Mouse (Mus musculus) cerebellum, postnatal 10 days (tissue): Measurements from ENCODE around the gene Cend1.

Experiments used
- DNase-seq, 2 experiments: peaks; one replicate each; pipeline ENCODE4 v3.0.0; 2021; ENCODE audit warnings: mixed read lengths in 2 of 2

Cend1 gene

GRCm38 (mm10) chr7:141429310-141429709 is at the start of gene Cend1:
Gene Cend1, minus strand, starts transcription at chr7:141429491.
- peak; percentile 79 to 89 for DNase-seq

- no peak for DNase-seq
Measured at GRCm38 (mm10) chr7:141478270-141478748, 49.0 kb upstream of the Cend1 start.

- no peak for DNase-seq
Measured at GRCm38 (mm10) chr7:141477578-141478269, 48.4 kb upstream of the Cend1 start.

GRCm38 (mm10) chr7:141476981-141477370 is 47.7 kb upstream of the Cend1 start:
- DNase-seq = peak in 1 of 2 experiments; percentile 31

- peak; percentile 62 to 63 for DNase-seq
Measured at GRCm38 (mm10) chr7:141476226-141476980, 47.1 kb upstream of the Cend1 start.

GRCm38 (mm10) chr7:141475805-141476158 is 46.5 kb upstream of the Cend1 start:
- peak in 1 of 2 experiments; percentile 49 for DNase-seq

- DNase-seq = peak; percentile 93 to 94
Measured at GRCm38 (mm10) chr7:141475011-141475804, 45.9 kb upstream of the Cend1 start, which contains the start of the genes Polr2l and Tspan4. Gene Polr2l, minus strand, starts transcription at chr7:141475132. Gene Tspan4, plus strand, starts transcription at chr7:141475240.

- DNase-seq = peak in 1 of 2 experiments; percentile 12
Measured at GRCm38 (mm10) chr7:141474160-141474559, 44.9 kb upstream of the Cend1 start.

- DNase-seq = peak in 1 of 2 experiments; percentile 22
Measured at GRCm38 (mm10) chr7:141472763-141473162, 43.5 kb upstream of the Cend1 start.

GRCm38 (mm10) chr7:141472226-141472625 is 42.9 kb upstream of the Cend1 start:
- no peak for DNase-seq

- DNase-seq = no peak
Measured at GRCm38 (mm10) chr7:141471236-141471635, 41.9 kb upstream of the Cend1 start.

- DNase-seq = no peak
Measured at GRCm38 (mm10) chr7:141470637-141470944, 41.3 kb upstream of the Cend1 start.

GRCm38 (mm10) chr7:141469901-141470636 is 40.8 kb upstream of the Cend1 start:
- peak in 1 of 2 experiments; percentile 10 for DNase-seq

GRCm38 (mm10) chr7:141469352-141469751 is 40.1 kb upstream of the Cend1 start:
- peak in 1 of 2 experiments; percentile 13 for DNase-seq

GRCm38 (mm10) chr7:141468522-141469211 is 39.4 kb upstream of the Cend1 start:
- peak; percentile 74 for DNase-seq

GRCm38 (mm10) chr7:141468164-141468521 is 38.9 kb upstream of the Cend1 start:
- DNase-seq = peak in 1 of 2 experiments; percentile 26

GRCm38 (mm10) chr7:141467230-141468030 is 38.1 kb upstream of the Cend1 start, which contains the start of gene Cd151:
Gene Cd151, plus strand, starts transcription at chr7:141467392.
- DNase-seq = peak; percentile 75 to 76

- DNase-seq = peak in 1 of 2 experiments; percentile 40
Measured at GRCm38 (mm10) chr7:141466607-141467148, 37.4 kb upstream of the Cend1 start.

GRCm38 (mm10) chr7:141466045-141466394 is 36.7 kb upstream of the Cend1 start:
- no peak for DNase-seq

GRCm38 (mm10) chr7:141465388-141466044 is 36.2 kb upstream of the Cend1 start:
- no peak for DNase-seq
